Mouse (Mus musculus) kidney, embryonic 15.5 days (tissue): ENCODE results near the gene Gprc6a. TPM values are rescaled to one million over a fixed set of nuclear protein-coding genes. Genes with fewer than 3 reads are reported as not detected.
A peak's percentile ranks its signal among the peaks of the same experiment; 100 is the strongest.

ENCODE experiments used
- ATAC-seq: fragments of 200-750 bp; cut with Nextera tagmentation; replicated peaks from 2 replicates; pipeline ENCODE4 v1.8.0; 2017; ENCODE audit warnings: moderate TSS enrichment; ENCODE audit not compliant: low FRiP score
- H3K27ac ChIP-seq: fragments of 300-500 bp; sonication (generic); 2 replicates; pipeline ENCODE4 v1.5.1; 2015; ENCODE audit warnings: mild to moderate bottlenecking, inconsistent platforms
- H3K27me3 ChIP-seq: fragments of 300-500 bp; sonication (generic); 2 replicates; pipeline ENCODE4 v1.6.1; 2015; ENCODE audit warnings: inconsistent platforms
- H3K36me3 ChIP-seq: fragments of 300-500 bp; sonication (generic); 2 replicates; pipeline ENCODE4 v1.6.1; 2015; ENCODE audit warnings: inconsistent platforms
- H3K4me1 ChIP-seq: fragments of 300-500 bp; sonication (generic); 2 replicates; pipeline ENCODE4 v1.6.1; 2015; ENCODE audit warnings: inconsistent platforms
- H3K4me2 ChIP-seq: fragments of 300-500 bp; sonication (generic); 2 replicates; pipeline ENCODE4 v1.6.1; 2015; ENCODE audit warnings: moderate library complexity, mild to moderate bottlenecking, inconsistent platforms
- H3K4me3 ChIP-seq: fragments of 300-500 bp; sonication (generic); replicated peaks from 2 replicates; pipeline ENCODE4 v1.5.1; 2015; ENCODE audit warnings: mild to moderate bottlenecking, inconsistent platforms
- H3K9ac ChIP-seq: fragments of 300-500 bp; sonication (generic); 2 replicates; pipeline ENCODE4 v1.6.1; 2015; ENCODE audit warnings: mild to moderate bottlenecking, inconsistent platforms
- H3K9me3 ChIP-seq: fragments of 300-500 bp; sonication (generic); replicated peaks from 2 replicates; pipeline ENCODE4 v1.6.1; 2016; ENCODE audit warnings: inconsistent platforms
- WGBS: fragments of 180-500 bp; shearing (Covaris S2); methylation state at CpG from one replicate; pipeline ENCODE4 v1.1.7; 2015; ENCODE audit warnings: mixed read lengths; 5-methylcytosine and 5-hydroxymethylcytosine counted together
- polyA plus RNA-seq: library from polyadenylated mRNA; unstranded; fragments of >200 nt; fragmentation: Nextera tagmentation; extraction: Ambion mirVana; gene quantifications from 2 replicates; pipeline ENCODE4 v1.2.1, GENCODE M21; 2015

The Gprc6a gene
- polyA plus RNA-seq, 1 experiment from 2014 or later = not detected

DNA sequence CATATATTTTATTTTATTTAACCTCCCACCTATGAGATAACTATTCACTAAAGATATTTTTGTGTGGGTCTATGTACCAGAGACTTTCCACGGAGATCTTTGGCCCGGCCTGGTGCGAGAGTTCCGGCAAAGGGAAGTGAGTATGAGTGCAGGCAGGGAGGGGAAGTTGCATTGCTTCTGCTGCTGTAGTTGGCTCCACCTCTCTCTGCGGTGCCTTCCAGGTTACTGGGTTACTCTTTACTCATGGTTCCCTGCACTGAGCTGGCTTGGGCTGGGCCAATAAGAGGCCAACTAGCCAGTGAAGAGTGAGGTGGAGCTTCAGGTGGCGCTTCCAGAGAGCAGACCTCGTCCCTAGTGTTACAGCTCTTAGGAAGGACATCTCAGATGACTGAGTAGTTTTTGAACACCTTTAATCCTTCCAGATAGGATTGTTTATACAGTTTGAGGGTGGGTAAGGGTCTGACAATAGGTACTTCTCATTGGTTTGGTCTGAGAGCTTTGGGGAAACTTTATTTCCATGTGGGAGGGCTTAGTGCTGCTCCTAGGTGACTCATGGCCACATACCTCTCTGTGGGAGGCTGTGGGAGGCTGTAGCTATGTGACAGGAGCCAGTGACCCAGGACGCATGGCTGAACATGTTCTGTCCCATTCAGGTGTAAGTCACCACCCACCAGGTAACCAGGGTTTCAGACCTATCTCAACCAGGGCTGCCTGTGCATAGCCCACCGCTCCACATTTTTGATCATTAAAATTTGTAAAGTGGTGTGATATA, 59.9 kb downstream of the Gprc6a start:
- no peak overlapping the region for H3K27ac ChIP-seq
- ATAC-seq = 0 out of 2 replicates have a peak, but pooled peaks have one; percentile 52

More for the DNA sequence above, 59.9 kb downstream of the Gprc6a start:
- H3K36me3 ChIP-seq = no peaks in the 10 kb centered on the region
- H3K4me2 ChIP-seq = no peak overlapping the region
- no peaks in the 10 kb centered on the region for H3K27me3 ChIP-seq
- H3K9me3 ChIP-seq = no peaks in the 10 kb centered on the region
- H3K9ac ChIP-seq = no peak overlapping the region
- H3K4me3 ChIP-seq = no peak overlapping the region
- H3K4me1 ChIP-seq = no peaks in the 10 kb centered on the region
- 68% methylated on average over 9 of the region's 9 CpGs for WGBS

Other genes with a start within 250 kb of the Gprc6a start
- gene Gm49339, start 150.8 kb downstream of the Gprc6a start, polyA plus RNA-seq = 0.12 TPM in 1 of 2 replicates, not detected in the other
- 0.69 and 1.1 TPM in 2 replicates for gene Lilr4b, start 150.8 kb downstream of the Gprc6a start, polyA plus RNA-seq
- 2.8 and 3.5 TPM in 2 replicates for gene Lilrb4a, start 140.5 kb downstream of the Gprc6a start, polyA plus RNA-seq
- gene Fam162b, start 40.9 kb downstream of the Gprc6a start, polyA plus RNA-seq = 3.2 and 4.9 TPM in 2 replicates
- gene Rfx6, start 46.3 kb upstream of the Gprc6a start, polyA plus RNA-seq = 0.06 TPM in 1 of 2 replicates, not detected in the other